Mouse (Mus musculus) frontal cortex, postnatal 10 days (tissue): ENCODE data around the gene Syt11.
"Not testable (repeated sequence)": the region's sequence is repeated elsewhere in the genome, so short reads cannot be mapped to it uniquely, and the experiment has no call there.

Experiments used
- DNase-seq, 2 experiments: peaks; one replicate each; pipeline ENCODE4 v3.0.0; 2022; ENCODE audit warnings: low spot score in 2 of 2, mixed read lengths in 1 of 2

The Syt11 gene

GRCm38 (mm10) chr3:88774939-88775841, at the start of gene Syt11:
Syt11 (minus strand) TSS chr3:88775164.
- DNase-seq: not testable (repeated sequence)

- no peak for DNase-seq
Measured at GRCm38 (mm10) chr3:88803910-88804540, 29.1 kb upstream of the Syt11 start.

- DNase-seq: not testable (repeated sequence)
Measured at GRCm38 (mm10) chr3:88797507-88797906, 22.5 kb upstream of the Syt11 start.

GRCm38 (mm10) chr3:88788033-88788432, 13.1 kb upstream of the Syt11 start:
- not testable (repeated sequence) for DNase-seq

GRCm38 (mm10) chr3:88786805-88787204, 11.8 kb upstream of the Syt11 start:
- DNase-seq: not testable (repeated sequence)

- not testable (repeated sequence) for DNase-seq
Measured at GRCm38 (mm10) chr3:88786323-88786722, 11.4 kb upstream of the Syt11 start.

GRCm38 (mm10) chr3:88784889-88785288, 9.9 kb upstream of the Syt11 start:
- no peak for DNase-seq

GRCm38 (mm10) chr3:88773163-88773562, 1.8 kb downstream of the Syt11 start:
- not testable (repeated sequence) for DNase-seq

GRCm38 (mm10) chr3:88772399-88772798, 2.6 kb downstream of the Syt11 start:
- DNase-seq: peak; percentile 91 to 94

GRCm38 (mm10) chr3:88771941-88772280, 3.1 kb downstream of the Syt11 start:
- DNase-seq: not testable (repeated sequence)

GRCm38 (mm10) chr3:88771189-88771940, 3.6 kb downstream of the Syt11 start:
- DNase-seq: peak; percentile 77 to 85

GRCm38 (mm10) chr3:88762401-88762831, 12.5 kb downstream of the Syt11 start:
- DNase-seq: no peak

- DNase-seq: no peak
Measured at GRCm38 (mm10) chr3:88761619-88762018, 13.3 kb downstream of the Syt11 start.

- peak; percentile 86 to 90 for DNase-seq
Measured at GRCm38 (mm10) chr3:88758045-88758500, 16.9 kb downstream of the Syt11 start.

- no peak for DNase-seq
Measured at GRCm38 (mm10) chr3:88756276-88756675, 18.7 kb downstream of the Syt11 start.

- no peak for DNase-seq
Measured at GRCm38 (mm10) chr3:88755541-88755940, 19.4 kb downstream of the Syt11 start.

- DNase-seq: no peak
Measured at GRCm38 (mm10) chr3:88754283-88754682, 20.7 kb downstream of the Syt11 start.

GRCm38 (mm10) chr3:88746871-88747231, 28.1 kb downstream of the Syt11 start:
- DNase-seq: no peak

- DNase-seq: no peak
Measured at GRCm38 (mm10) chr3:88746139-88746870, 28.7 kb downstream of the Syt11 start.

- no peak for DNase-seq
Measured at GRCm38 (mm10) chr3:88745534-88745933, 29.4 kb downstream of the Syt11 start.

- no peak for DNase-seq
Measured at GRCm38 (mm10) chr3:88740147-88740546, 34.8 kb downstream of the Syt11 start.
